Mouse (Mus musculus) adrenal gland (tissue): Measurements from ENCODE around the gene Wbp1.

Experiments
- intact Hi-C: fragments of 180-260 bp; cut with DNase I; formaldehyde crosslinking; loops from one replicate; pipeline ENCODE4 v1.15.1; 2025
- long read RNA-seq, 2 experiments: library from polyadenylated mRNA; unstranded; transcript quantifications; one replicate each; pipeline ENCODE4 v2.0.0; 2020; ENCODE audit warnings: borderline replicate concordance in 1 of 2; ENCODE audit not compliant: insufficient replicate concordance in 1 of 2

The Wbp1 gene
- long read RNA-seq, experiment 1, transcript Wbp1-201 (5 exons, 1,419 nt): major isoform, 10 of 28 reads
- long read RNA-seq, experiment 1, transcript Wbp1-207 (5 exons, 981 nt): minor isoform, 7 of 28 reads
- long read RNA-seq, experiment 1, partial matches to known transcripts: 5 of 28 reads
- long read RNA-seq, experiment 1, other reads (novel, unspliced or antisense): 5 of 28 reads
- long read RNA-seq, experiment 2, transcript Wbp1-201 (5 exons, 1,419 nt): major isoform, 14 of 24 reads
- long read RNA-seq, experiment 2, partial matches to known transcripts: 3 of 24 reads
- long read RNA-seq, experiment 2, other reads (novel, unspliced or antisense): 3 of 24 reads

- intact Hi-C loops: loop anchor here (5.0 kb wide), 1 partner anchor 36 kb away; the partner anchor contains the start of genes 1700003E16Rik and Wdr54
Observed at GRCm38 (mm10) chr6:83120930-83121862, at the start of gene Wbp1. Gene Wbp1 (minus strand): TSS chr6:83121559.

GRCm38 (mm10) chr6:83171063-83171462, 49.7 kb upstream of the Wbp1 start:
- intact Hi-C loops: no loop called here

- intact Hi-C loops: loop anchor here (5.0 kb wide), 1 partner anchor 32 kb away; no protein-coding TSS in a partner anchor
Observed at GRCm38 (mm10) chr6:83169872-83170271, 48.5 kb upstream of the Wbp1 start.

GRCm38 (mm10) chr6:83166243-83166630, 44.9 kb upstream of the Wbp1 start:
- intact Hi-C loops: loop anchor here (5.0 kb wide), 1 partner anchor 36 kb away; no protein-coding TSS in a partner anchor

- intact Hi-C loops: loop anchor here (5.0 kb wide), 1 partner anchor 37 kb away; no protein-coding TSS in a partner anchor
Observed at GRCm38 (mm10) chr6:83165607-83166242, 44.4 kb upstream of the Wbp1 start, which contains the start of gene Dctn1. Gene Dctn1 (plus strand): TSS chr6:83165920.

- intact Hi-C loops: loop anchor here (5.0 kb wide), 1 partner anchor 37 kb away; no protein-coding TSS in a partner anchor
Observed at GRCm38 (mm10) chr6:83165026-83165606, 43.8 kb upstream of the Wbp1 start.

GRCm38 (mm10) chr6:83162701-83163100, 41.3 kb upstream of the Wbp1 start:
- intact Hi-C loops: loop anchor here (5.0 kb wide), 2 partner anchors 105 to 120 kb away; no protein-coding TSS in a partner anchor

- intact Hi-C loops: loop anchor here (5.0 kb wide), 2 partner anchors 105 to 120 kb away; no protein-coding TSS in a partner anchor
Observed at GRCm38 (mm10) chr6:83161921-83162641, 40.7 kb upstream of the Wbp1 start.

- intact Hi-C loops: loop anchor here (5.0 kb wide), 2 partner anchors 106 to 121 kb away; no protein-coding TSS in a partner anchor
Observed at GRCm38 (mm10) chr6:83161442-83161841, 40.1 kb upstream of the Wbp1 start.

GRCm38 (mm10) chr6:83159456-83159855, 38.1 kb upstream of the Wbp1 start:
- intact Hi-C loops: loop anchor here (2.0 to 5.0 kb wide), 2 partner anchors 37 to 161 kb away; partner anchors contain the start of gene Wbp1

GRCm38 (mm10) chr6:83156259-83156684, 34.9 kb upstream of the Wbp1 start, which contains the start of the genes Wdr54 and 1700003E16Rik:
Gene Wdr54 (minus strand): TSS chr6:83156397.
Gene 1700003E16Rik (plus strand): TSS chr6:83156404.
- intact Hi-C loops: loop anchor here (5.0 kb wide), 1 partner anchor 34 kb away; the partner anchor contains the start of gene Wbp1

GRCm38 (mm10) chr6:83155552-83156238, 34.3 kb upstream of the Wbp1 start:
- intact Hi-C loops: loop anchor here (5.0 kb wide), 1 partner anchor 33 kb away; the partner anchor contains the start of gene Wbp1

GRCm38 (mm10) chr6:83153485-83153884, 32.1 kb upstream of the Wbp1 start:
- intact Hi-C loops: no loop called here

GRCm38 (mm10) chr6:83153038-83153437, 31.7 kb upstream of the Wbp1 start:
- intact Hi-C loops: no loop called here

- intact Hi-C loops: no loop called here
Observed at GRCm38 (mm10) chr6:83151721-83152120, 30.4 kb upstream of the Wbp1 start.

- intact Hi-C loops: no loop called here
Observed at GRCm38 (mm10) chr6:83147280-83147679, 25.9 kb upstream of the Wbp1 start.

- intact Hi-C loops: no loop called here
Observed at GRCm38 (mm10) chr6:83145805-83146204, 24.4 kb upstream of the Wbp1 start.

GRCm38 (mm10) chr6:83145209-83145608, 23.9 kb upstream of the Wbp1 start:
- intact Hi-C loops: no loop called here

GRCm38 (mm10) chr6:83142886-83143285, 21.5 kb upstream of the Wbp1 start:
- intact Hi-C loops: no loop called here
